Mouse (Mus musculus) monocyte, adult 5-6 weeks (primary cell): ENCODE data around the gene Camsap2. TPM values are rescaled to one million over a fixed set of nuclear protein-coding genes. Genes with fewer than 3 reads are reported as not detected.
A peak's percentile ranks its signal among the peaks of the same experiment; 100 is the strongest.

Source experiments
- ATAC-seq: fragments of 153-309, 156-312 bp; replicated peaks from 2 replicates; pipeline ENCODE4 v1.8.0; 2017; ENCODE audit warnings: mild to moderate bottlenecking; ENCODE audit not compliant: low TSS enrichment, insufficient number of reproducible peaks, severe bottlenecking, poor library complexity, low FRiP score
- total RNA-seq: library from RNA; stranded (forward); fragments of 200-1000, 200-491, 200-594 nt; gene quantifications from 3 replicates; pipeline ENCODE4 v1.2.3, GENCODE M21; 2017

The Camsap2 gene
- total RNA-seq, 1 experiment from 2014 or later = 25.1 TPM

- ATAC-seq = no peak
These were observed 77.7 kb downstream of the Camsap2 start for GRCm38 (mm10) chr1:136268224-136268623.

GRCm38 (mm10) chr1:136266127-136266526 is 79.8 kb downstream of the Camsap2 start:
- ATAC-seq = no peak

GRCm38 (mm10) chr1:136263355-136263754 is 82.5 kb downstream of the Camsap2 start:
- no peak for ATAC-seq

- 0 out of 2 replicates have a peak, but pooled peaks have one; percentile 29 for ATAC-seq
These were observed 85.2 kb downstream of the Camsap2 start, which contains the start of gene Gpr25 for GRCm38 (mm10) chr1:136260635-136261238. TSS of gene Gpr25 (minus strand) at chr1:136260873.

GRCm38 (mm10) chr1:136259893-136260634 is 85.8 kb downstream of the Camsap2 start:
- ATAC-seq = no peak

- no peak for ATAC-seq
These were observed 86.4 kb downstream of the Camsap2 start for GRCm38 (mm10) chr1:136259543-136259892.

- no peak for ATAC-seq
These were observed 87.4 kb downstream of the Camsap2 start for GRCm38 (mm10) chr1:136258495-136258894.

- ATAC-seq = no peak
These were observed 90.2 kb downstream of the Camsap2 start for GRCm38 (mm10) chr1:136255657-136256056.

- ATAC-seq = 0 out of 2 replicates have a peak, but pooled peaks have one; percentile 40
These were observed 90.7 kb downstream of the Camsap2 start for GRCm38 (mm10) chr1:136255174-136255573.

GRCm38 (mm10) chr1:136254503-136255065 is 91.3 kb downstream of the Camsap2 start:
- ATAC-seq = no peak

- no peak for ATAC-seq
These were observed 92.4 kb downstream of the Camsap2 start for GRCm38 (mm10) chr1:136253472-136253871.

- no peak for ATAC-seq
These were observed 96.2 kb downstream of the Camsap2 start for GRCm38 (mm10) chr1:136249662-136250061.

GRCm38 (mm10) chr1:136247393-136247792 is 98.5 kb downstream of the Camsap2 start:
- ATAC-seq = 0 out of 2 replicates have a peak, but pooled peaks have one; percentile 31

GRCm38 (mm10) chr1:136244469-136244868 is 101.4 kb downstream of the Camsap2 start:
- ATAC-seq = no peak

GRCm38 (mm10) chr1:136241801-136242200 is 104.1 kb downstream of the Camsap2 start:
- no peak for ATAC-seq

- no peak for ATAC-seq
These were observed 107.4 kb downstream of the Camsap2 start for GRCm38 (mm10) chr1:136238495-136238894.

- ATAC-seq = no peak; the same call in 1 of the 2 replicates
These were observed 111.3 kb downstream of the Camsap2 start for GRCm38 (mm10) chr1:136234595-136235092.

GRCm38 (mm10) chr1:136233892-136234594 is 111.9 kb downstream of the Camsap2 start, which contains the start of gene Inava:
TSS of gene Inava (minus strand) at chr1:136234264.
- ATAC-seq = peak; percentile 42
